Mouse (Mus musculus) CD8-positive naive resting alpha-beta T cell, adult 2 months (primary cell): ENCODE data around the gene Tcn2.

Experiments used
- DNase-seq, 2 experiments: peaks; one replicate each; pipeline ENCODE4 v3.0.0; 2022; ENCODE audit warnings: low read depth in 2 of 2, low spot score in 2 of 2

Gene Tcn2

DNA sequence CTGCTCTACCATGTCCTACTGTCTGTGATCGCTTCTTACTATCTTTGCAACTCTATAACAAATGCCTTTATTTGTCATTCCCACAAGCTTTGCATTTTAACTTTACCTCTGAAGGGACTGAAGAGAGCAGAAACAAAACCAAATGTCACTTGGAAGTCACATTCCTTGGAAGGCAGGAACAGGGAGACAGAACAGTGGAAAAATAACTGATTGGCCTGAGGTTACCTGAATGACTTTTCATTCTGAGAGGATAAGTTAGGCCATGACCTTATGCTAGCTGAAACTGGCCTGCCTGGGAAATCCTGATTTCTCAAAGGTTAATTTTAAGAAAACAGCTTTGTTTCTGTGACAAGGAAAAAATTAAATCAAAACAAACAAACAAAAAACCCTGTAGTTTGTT is 36.0 kb downstream of the Tcn2 start:
- no peak for DNase-seq

DNA sequence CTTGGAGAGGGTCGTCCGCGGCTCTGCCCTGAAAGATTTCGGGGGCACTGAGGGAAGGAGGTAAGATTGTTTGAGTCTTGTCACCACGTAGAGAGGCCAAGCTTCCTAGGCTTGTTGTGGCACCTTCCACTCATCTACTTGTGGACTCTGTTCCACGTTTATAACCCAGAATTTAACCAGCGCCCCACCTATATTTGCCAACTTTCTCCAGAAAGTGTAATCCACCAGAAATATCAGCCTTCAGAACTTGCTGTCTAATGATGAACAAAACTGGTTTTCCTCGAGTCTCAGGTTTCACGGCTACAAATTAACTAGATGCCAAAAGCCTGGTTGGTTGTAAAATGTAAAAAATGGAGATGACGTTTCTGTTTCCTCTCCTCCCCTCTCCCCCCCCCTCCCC is 36.5 kb downstream of the Tcn2 start:
- DNase-seq, result no peak

DNA sequence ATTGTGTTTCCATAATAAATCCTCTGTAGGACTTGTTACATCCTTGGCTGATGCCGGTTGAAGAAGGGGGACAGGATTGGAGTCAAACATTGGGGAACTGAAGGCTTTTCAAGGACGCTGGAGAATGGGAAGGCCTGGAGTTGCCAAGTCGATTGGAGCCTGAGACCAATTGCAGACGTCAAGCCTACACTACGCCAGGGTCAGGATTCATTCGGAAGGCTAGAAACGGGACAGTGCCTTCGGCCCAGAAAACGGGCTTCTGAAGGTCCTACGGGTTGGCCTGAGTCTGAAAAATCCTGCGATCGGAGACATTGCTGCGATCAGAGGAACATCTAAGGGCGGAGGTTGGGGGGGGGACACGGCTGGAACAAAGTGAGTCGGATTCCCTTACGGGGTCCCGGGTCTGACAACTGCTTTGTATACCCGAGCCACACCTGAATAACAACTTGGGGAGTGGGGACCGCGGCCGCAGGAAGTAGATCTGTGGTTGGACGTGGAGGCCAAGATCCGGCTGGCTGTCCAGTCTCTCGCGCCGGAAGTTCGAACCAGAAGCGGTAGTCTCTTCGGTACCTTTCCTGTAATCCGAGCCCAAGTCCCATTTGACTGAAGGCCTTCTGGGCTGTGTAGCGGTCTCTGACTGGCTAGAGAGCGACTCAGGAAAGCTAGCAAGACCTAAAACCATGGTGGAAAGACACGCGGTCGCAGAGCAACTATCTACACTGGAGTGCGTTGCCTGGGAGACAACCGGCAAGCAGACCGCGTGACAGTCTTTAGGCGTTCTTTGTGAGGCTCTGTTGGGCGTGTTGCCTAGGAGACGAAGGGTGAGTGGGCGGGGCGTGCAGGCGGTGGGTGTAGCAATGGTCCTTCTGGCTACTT is 37.3 kb downstream of the Tcn2 start, which contains the start of the genes 4921536K21Rik and Dusp18:
Gene 4921536K21Rik (minus strand): TSS at position 693 of the 876 bp plus-strand sequence.
Gene Dusp18 (plus strand): TSS at position 835 of the 876 bp plus-strand sequence.
- peak; percentile 79 to 85 for DNase-seq

DNA sequence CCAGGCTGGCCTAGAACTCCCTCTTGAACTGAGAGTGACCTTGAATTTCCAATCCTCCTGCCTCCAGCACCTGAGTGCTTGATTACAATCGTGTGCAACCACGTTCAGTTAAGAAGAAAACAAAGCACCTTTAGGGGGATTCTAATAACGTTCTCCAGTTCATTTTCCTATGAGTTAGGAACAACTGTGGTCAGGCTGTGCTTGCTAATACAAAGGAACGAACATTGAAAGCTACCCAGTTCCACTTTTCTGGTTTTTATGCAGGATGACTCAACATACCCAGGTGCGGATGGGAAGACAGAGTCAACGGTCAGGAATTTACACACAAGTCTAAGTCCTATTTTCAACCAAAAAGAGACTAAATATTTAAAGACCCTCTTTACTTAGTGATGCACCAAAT is 38.0 kb downstream of the Tcn2 start:
- no peak for DNase-seq

DNA sequence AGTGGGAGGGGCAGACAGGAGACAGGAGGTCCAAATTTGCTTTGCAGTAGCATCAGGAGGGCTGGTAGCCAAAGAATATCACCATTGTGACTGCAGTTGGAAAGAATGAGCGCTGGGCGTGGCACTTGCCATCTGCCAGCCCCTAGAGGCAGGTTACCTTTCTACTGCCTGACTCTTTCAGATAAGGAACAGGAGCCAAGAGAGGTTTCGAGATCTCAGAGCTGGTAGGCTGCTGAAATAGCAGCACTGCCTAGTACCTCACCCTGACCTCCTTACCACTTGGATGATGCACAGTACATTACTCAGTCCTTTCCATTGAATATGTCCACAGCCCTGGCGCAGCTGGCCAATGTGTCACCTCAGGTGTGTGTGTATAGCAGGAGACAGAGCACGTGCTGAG is 44.6 kb downstream of the Tcn2 start:
- DNase-seq, result no peak

DNA sequence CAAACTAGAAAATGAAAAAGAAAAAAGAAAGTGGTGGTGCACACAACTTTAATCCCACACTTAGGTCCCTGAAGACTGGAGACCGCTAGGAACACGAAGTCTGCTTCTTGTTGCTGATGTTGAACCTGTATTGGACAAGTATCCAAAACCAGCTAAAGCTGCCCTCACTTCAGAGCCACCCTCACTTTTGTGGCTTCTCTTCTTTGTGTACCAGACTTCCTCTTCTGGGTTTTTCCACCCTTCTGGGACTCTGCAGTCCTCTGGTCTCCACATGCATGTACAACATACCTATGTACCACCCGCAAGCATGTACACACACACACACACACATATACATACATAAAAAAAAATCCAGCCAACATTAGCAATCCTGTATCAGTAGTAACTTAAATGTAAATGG is 48.2 kb downstream of the Tcn2 start:
- no peak for DNase-seq

DNA sequence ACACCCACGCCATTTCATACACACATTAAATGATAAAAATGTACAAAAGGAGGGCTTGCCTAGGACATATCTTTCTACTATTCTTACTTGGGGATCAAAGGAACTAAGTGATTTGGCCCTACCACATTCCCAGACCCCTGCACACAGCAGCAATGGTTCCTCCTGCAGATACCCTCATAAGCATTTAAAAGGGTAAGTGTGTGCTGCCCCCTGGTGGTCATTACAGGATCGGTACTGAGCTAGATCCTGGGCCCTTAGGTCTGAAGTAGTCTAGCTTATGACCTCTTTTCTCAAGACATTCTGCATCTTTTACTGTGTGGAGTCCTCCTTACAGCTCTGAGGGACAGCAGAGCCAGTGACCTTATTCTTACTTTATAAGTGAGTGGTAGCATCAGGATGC is 52.1 kb downstream of the Tcn2 start:
- DNase-seq, result peak; percentile 55 to 65

DNA sequence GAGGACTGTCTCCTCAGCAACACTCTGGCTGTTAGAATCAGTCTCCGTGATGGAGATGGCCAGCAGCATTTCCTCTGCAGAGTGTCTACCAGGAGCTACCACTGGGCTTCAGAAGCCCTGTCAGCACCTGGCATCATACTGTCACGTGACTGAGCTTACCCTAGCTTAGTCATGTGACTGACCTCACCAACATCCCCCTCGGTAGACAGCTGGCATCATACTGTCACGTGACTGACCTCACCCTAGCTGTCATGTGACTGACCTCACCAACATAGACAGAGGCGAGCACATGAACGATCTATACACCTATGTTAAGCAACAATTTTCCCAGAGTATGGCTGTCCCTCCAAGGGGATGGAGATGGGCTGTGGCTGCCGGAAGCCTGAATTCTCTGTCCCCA is 53.3 kb downstream of the Tcn2 start:
- DNase-seq, result no peak

DNA sequence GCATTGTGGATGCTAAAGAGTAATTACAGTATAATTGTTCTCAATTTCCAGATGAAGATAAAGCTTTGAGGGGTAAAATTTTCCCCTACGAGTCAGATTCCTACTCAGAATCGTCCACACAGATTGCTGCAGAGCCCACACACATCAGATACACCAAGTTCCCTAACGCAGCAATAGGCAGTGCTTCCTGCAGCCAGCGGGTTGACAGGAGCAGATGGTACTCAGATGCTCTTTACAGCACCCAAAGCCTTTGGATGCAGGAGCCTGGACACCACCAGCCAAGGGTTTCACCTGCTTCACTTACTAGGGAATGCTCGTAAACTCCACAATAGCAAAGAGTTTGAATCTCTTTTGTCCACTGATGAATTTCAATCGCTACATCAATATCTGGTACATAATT is 55.5 kb downstream of the Tcn2 start:
- DNase-seq, result no peak
